Mouse (Mus musculus): ENCODE measurements around the gene Cinp.

GRCm38 (mm10) chr12:110846191-110846765 is 42.7 kb downstream of the Cinp start:
- no peak for TF ChIP-seq EP300 (IDR thresholded peaks at IDR 0.05; ENCODE audit: insufficient read depth, low read depth, low read length)
- no peak for TF ChIP-seq POLR2A (IDR thresholded peaks at IDR 0.05; ENCODE audit: insufficient read depth, low read depth, low read length)

All from heart, adult 2 months (tissue).